Mouse (Mus musculus) hematopoietic multipotent progenitor cell, adult 10-12 weeks (in vitro differentiated cells): Measurements from ENCODE around the gene Olfr1352. TPM values are rescaled to one million over a fixed set of nuclear protein-coding genes. Genes with fewer than 3 reads are reported as not detected.

Source experiments
- polyA plus RNA-seq: library from polyadenylated mRNA; stranded (reverse); fragments of >175 nt; gene quantifications from 2 replicates; pipeline ENCODE4 v1.2.3, GENCODE M21; 2012; ENCODE audit warnings: low replicate concordance

Gene Olfr1352
- polyA plus RNA-seq = not detected in 2 replicates

GRCm38 (mm10) chr10:78980750-78981149 is at the start of gene Olfr1352:
Gene Olfr1352, plus strand, starts transcription at chr10:78981050.

GRCm38 (mm10) chr10:78950336-78950735 is 30.5 kb upstream of the Olfr1352 start, which contains the start of gene Olfr8:
Gene Olfr8, plus strand, starts transcription at chr10:78950636.

GRCm38 (mm10) chr10:78963009-78963408 is 17.8 kb upstream of the Olfr1352 start, which contains the start of gene Olfr1353:
Gene Olfr1353, plus strand, starts transcription at chr10:78963309.

GRCm38 (mm10) chr10:79012172-79012571 is 31.3 kb downstream of the Olfr1352 start, which contains the start of gene Olfr1351:
Gene Olfr1351, plus strand, starts transcription at chr10:79012472.

GRCm38 (mm10) chr10:79028441-79028840 is 47.6 kb downstream of the Olfr1352 start, which contains the start of gene Olfr57:
Gene Olfr57, plus strand, starts transcription at chr10:79028741.

Other genes with a start within 250 kb of the Olfr1352 start
- gene Ccdc105, start 228.0 kb upstream of the Olfr1352 start, polyA plus RNA-seq = not detected in 2 replicates
- gene Slc1a6, start 200.6 kb upstream of the Olfr1352 start, polyA plus RNA-seq = not detected in 2 replicates
- not detected in 2 replicates for gene Olfr1356, start 128.9 kb upstream of the Olfr1352 start, polyA plus RNA-seq
- gene Olfr1355, start 105.5 kb upstream of the Olfr1352 start, polyA plus RNA-seq = not detected in 2 replicates
- not detected in 2 replicates for gene Olfr1354, start 67.9 kb upstream of the Olfr1352 start, polyA plus RNA-seq
- gene Olfr8, start 30.4 kb upstream of the Olfr1352 start, polyA plus RNA-seq = not detected in 2 replicates
- gene Olfr1353, start 17.7 kb upstream of the Olfr1352 start, polyA plus RNA-seq = not detected in 2 replicates
- gene Olfr1351, start 31.4 kb downstream of the Olfr1352 start, polyA plus RNA-seq = not detected in 2 replicates
- not detected in 2 replicates for gene Olfr57, start 47.7 kb downstream of the Olfr1352 start, polyA plus RNA-seq
- 0.88 and 2.2 TPM in 2 replicates for gene 2610008E11Rik, start 116.5 kb downstream of the Olfr1352 start, polyA plus RNA-seq
- gene Vmn2r80, start 167.7 kb downstream of the Olfr1352 start, polyA plus RNA-seq = not detected in 2 replicates